Mouse (Mus musculus) layer of hippocampus, postnatal 25 days (tissue): ENCODE data around the gene Prss28. TPM values are rescaled to one million over a fixed set of nuclear protein-coding genes. Genes with fewer than 3 reads are reported as not detected.

Experiments
- DNase-seq, 2 experiments: peaks; one replicate each; pipeline ENCODE4 v3.0.0; 2022; ENCODE audit warnings: mixed read lengths in 2 of 2, low spot score in 1 of 2; ENCODE audit errors: extremely low spot score in 1 of 2
- total RNA-seq, 2 experiments: library from RNA; stranded (reverse); gene quantifications; 2 replicates each; pipeline ENCODE4 v1.2.3; 2021

The Prss28 gene
- total RNA-seq, 2 experiments from 2014 or later = not detected

DNA sequence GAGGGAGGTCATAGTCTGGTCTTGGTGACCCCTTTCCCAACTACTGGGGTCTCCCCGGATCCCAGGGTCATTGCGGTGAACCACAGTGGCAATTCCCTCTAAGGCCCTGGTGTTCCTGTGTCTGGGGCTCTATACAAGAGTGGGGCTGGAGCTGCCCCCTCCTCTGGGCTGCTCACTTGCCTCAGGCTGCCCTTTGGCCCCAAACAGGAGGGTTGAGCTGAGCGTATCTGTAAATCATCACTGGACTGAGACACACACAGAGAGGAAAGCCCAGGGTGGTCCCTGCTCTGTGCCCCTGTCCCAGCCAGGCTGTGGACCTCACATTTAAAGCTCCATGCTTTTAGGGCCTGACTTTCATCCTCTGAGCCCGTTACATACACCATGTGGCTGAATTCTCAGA lies 29.8 kb downstream of the Prss28 start:
- DNase-seq = no peak

DNA sequence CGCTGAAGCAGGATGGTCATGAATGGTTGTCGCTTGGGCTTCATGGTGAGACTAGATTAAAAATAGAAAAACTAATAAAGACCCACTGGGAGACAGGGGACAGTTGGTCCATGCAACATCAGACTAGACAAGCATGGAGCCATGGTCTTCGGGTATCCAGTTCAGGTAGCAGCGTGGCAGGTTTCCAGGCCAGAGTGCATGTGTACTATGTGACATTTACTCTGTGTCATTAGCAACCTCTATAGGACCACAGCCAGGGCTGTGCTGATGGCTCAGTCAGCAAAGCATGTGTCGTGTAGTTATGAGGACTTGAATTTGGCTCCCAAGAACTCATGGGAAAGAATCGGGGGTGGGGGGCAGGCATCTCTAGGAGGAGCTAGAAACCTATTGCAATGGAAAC lies 31.6 kb downstream of the Prss28 start:
- DNase-seq = no peak

DNA sequence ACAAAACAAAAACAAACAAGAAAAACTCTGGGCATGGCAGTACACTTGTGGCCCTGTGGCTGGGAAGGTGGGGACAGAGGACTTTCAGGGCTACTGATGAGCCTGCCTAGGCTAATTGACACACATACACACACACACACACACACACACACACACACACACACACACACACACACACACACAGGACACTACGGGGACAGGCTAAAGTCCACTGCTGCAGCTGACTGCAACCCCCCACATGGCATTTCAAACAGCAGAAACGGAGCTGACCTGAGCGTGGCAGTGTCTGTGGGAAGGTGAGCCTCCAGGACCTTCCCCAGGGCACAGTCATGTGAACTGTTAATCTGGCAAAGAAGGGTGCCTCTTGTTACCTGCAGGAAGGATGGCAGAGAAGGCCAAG lies 33.0 kb downstream of the Prss28 start:
- no peak for DNase-seq

DNA sequence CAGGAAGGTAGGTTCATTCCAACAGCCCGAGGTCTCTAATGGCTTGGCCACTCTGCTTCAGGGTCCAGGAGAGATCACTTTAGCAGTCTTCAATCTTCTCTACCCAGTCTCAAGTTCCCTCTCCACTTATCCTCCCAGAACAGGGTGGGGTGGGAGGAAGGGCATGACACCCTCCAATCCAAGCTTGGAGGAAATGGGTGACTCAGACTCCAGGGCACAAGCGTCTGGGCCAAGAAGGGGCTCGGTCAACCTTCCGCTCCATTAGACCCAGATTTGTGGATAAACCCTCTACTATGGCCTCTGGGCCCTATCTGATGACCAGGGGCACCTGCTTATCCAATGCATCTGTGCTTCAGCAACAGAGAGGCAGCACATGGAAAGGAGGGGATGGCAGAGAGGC lies 37.0 kb downstream of the Prss28 start, which contains the start of gene Tpsab1:
Gene Tpsab1 (minus strand): TSS at position 101 of the 400 bp plus-strand sequence.
- no peak for DNase-seq

DNA sequence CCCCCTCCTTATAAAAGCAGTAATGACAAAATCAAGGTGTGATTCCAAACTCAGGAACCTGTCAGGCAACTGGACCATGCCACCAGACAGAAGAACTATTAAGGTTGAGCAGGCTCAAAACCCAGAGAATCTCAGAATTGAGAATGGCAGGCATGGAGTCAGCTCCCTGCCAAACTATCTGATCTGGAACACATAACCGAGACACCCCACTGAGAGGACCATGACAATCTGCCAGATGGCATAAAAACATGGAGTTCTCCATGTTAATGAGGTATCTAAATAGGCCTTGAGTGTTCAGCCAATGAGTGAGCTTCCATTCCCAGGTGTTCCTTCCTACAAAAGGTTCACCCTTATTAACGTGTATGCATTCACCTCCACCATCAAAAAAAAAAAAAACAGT lies 52.8 kb downstream of the Prss28 start:
- DNase-seq = no peak

Other genes starting within 250 kb of the Prss28 start
- 1 to 10 TPM; 8.0 to 8.4 TPM for gene Tmem204, start 225.1 kb upstream of the Prss28 start, total RNA-seq
- gene Telo2, start 192.7 kb upstream of the Prss28 start, total RNA-seq = 10 to 100 TPM; 29.3 to 43.2 TPM
- 1 to 10 TPM; 2.5 to 2.9 TPM for gene Ptx4, start 187.9 kb upstream of the Prss28 start, total RNA-seq
- gene Clcn7, start 175.3 kb upstream of the Prss28 start, total RNA-seq = 10 to 100 TPM; 49.6 to 54.2 TPM
- gene Ccdc154, start 146.2 kb upstream of the Prss28 start, total RNA-seq = not detected
- not detected for gene Gm38655, start 133.2 kb upstream of the Prss28 start, total RNA-seq
- 10 to 100 TPM; 20.7 to 21.5 TPM for gene BC003965, start 124.1 kb upstream of the Prss28 start, total RNA-seq
- 10 to 100 TPM; 32.5 to 34.4 TPM for gene Unkl, start 120.2 kb upstream of the Prss28 start, total RNA-seq
- gene Gnptg, start 68.5 kb upstream of the Prss28 start, total RNA-seq = 10 to 100 TPM; 74.3 to 74.9 TPM
- gene Tsr3, start 68.5 kb upstream of the Prss28 start, total RNA-seq = 10 to 100 TPM; 25.1 to 28.5 TPM
- gene Baiap3, start 52.3 kb upstream of the Prss28 start, total RNA-seq = 1 to 10 TPM; 6.6 to 8.9 TPM
- gene Ube2i, start 34.0 kb upstream of the Prss28 start, total RNA-seq = 100 to 1,000 TPM; 229 to 234 TPM
- not detected for gene Prss34, start 10.3 kb upstream of the Prss28 start, total RNA-seq
- gene Prss29, start 10.0 kb downstream of the Prss28 start, total RNA-seq = not detected
- gene Tpsab1, start 36.9 kb downstream of the Prss28 start, total RNA-seq = under 1 TPM in 1 of 2 experiments, not detected in 1; 0.42 TPM
- 1 to 10 TPM in 1 of 2 experiments, under 1 TPM in 1; 0.35 to 1.2 TPM for gene Tpsb2, start 57.7 kb downstream of the Prss28 start, total RNA-seq
- not detected for gene Tpsg1, start 60.6 kb downstream of the Prss28 start, total RNA-seq
- gene Cacna1h, start 125.1 kb downstream of the Prss28 start, total RNA-seq = 100 to 1,000 TPM in 1 of 2 experiments, 10 to 100 TPM in 1; 91.0 to 119 TPM
- gene Tekt4, start 146.0 kb downstream of the Prss28 start, total RNA-seq = 1 to 10 TPM; 1.7 to 2.4 TPM
- under 1 TPM in 1 of 2 experiments, not detected in 1; 0.15 TPM for gene Sstr5, start 188.6 kb downstream of the Prss28 start, total RNA-seq